Mouse (Mus musculus): ENCODE results near the gene 4931422A03Rik.

- TF ChIP-seq CTCF (IDR thresholded peaks at IDR 0.05; ENCODE audit: low read depth) (no peak), EP300 (optimal IDR thresholded peaks at IDR 0.05) (no peak)
Observed at GRCm38 (mm10) chr2:103970041-103970790, 57.9 kb downstream of the 4931422A03Rik start.
